Mouse (Mus musculus) lung, postnatal 14 days (tissue): ENCODE measurements around the gene Tiam2.

ENCODE experiments used
- DNase-seq: peaks from one replicate; pipeline ENCODE4 v3.0.0; 2021

Tiam2 gene

GRCm38 (mm10) chr17:3454850-3455249, 128.5 kb downstream of the Tiam2 start:
- DNase-seq = no peak

- DNase-seq = no peak
Measured at GRCm38 (mm10) chr17:3457914-3458681, 131.7 kb downstream of the Tiam2 start.

GRCm38 (mm10) chr17:3465861-3466260, 139.5 kb downstream of the Tiam2 start:
- no peak for DNase-seq

GRCm38 (mm10) chr17:3466681-3467080, 140.3 kb downstream of the Tiam2 start:
- DNase-seq = no peak

GRCm38 (mm10) chr17:3467636-3468324, 141.4 kb downstream of the Tiam2 start:
- no peak for DNase-seq

- no peak for DNase-seq
Measured at GRCm38 (mm10) chr17:3472018-3472417, 145.6 kb downstream of the Tiam2 start.

GRCm38 (mm10) chr17:3476546-3476945, 150.2 kb downstream of the Tiam2 start:
- DNase-seq = no peak

GRCm38 (mm10) chr17:3481576-3482575, 155.5 kb downstream of the Tiam2 start:
- DNase-seq = no peak

- no peak for DNase-seq
Measured at GRCm38 (mm10) chr17:3483091-3483490, 156.7 kb downstream of the Tiam2 start.

GRCm38 (mm10) chr17:3485851-3486250, 159.5 kb downstream of the Tiam2 start:
- no peak for DNase-seq

GRCm38 (mm10) chr17:3487211-3487610, 160.8 kb downstream of the Tiam2 start:
- DNase-seq = no peak

GRCm38 (mm10) chr17:3487721-3488601, 161.6 kb downstream of the Tiam2 start:
- DNase-seq = no peak

- no peak for DNase-seq
Measured at GRCm38 (mm10) chr17:3490216-3490895, 164.0 kb downstream of the Tiam2 start.

- DNase-seq = no peak
Measured at GRCm38 (mm10) chr17:3491065-3491464, 164.7 kb downstream of the Tiam2 start.

GRCm38 (mm10) chr17:3491667-3492066, 165.3 kb downstream of the Tiam2 start:
- DNase-seq = no peak

- no peak for DNase-seq
Measured at GRCm38 (mm10) chr17:3495576-3495975, 169.2 kb downstream of the Tiam2 start.

GRCm38 (mm10) chr17:3496080-3496479, 169.7 kb downstream of the Tiam2 start:
- no peak for DNase-seq

- DNase-seq = peak; percentile 34
Measured at GRCm38 (mm10) chr17:3498086-3498485, 171.7 kb downstream of the Tiam2 start.

GRCm38 (mm10) chr17:3498580-3498979, 172.2 kb downstream of the Tiam2 start:
- DNase-seq = no peak

GRCm38 (mm10) chr17:3499468-3499867, 173.1 kb downstream of the Tiam2 start:
- no peak for DNase-seq

GRCm38 (mm10) chr17:3500076-3500475, 173.7 kb downstream of the Tiam2 start:
- no peak for DNase-seq
